Mouse (Mus musculus) neural tube, postnatal 0 days (tissue): ENCODE data around the gene Irf2bp2. TPM values are rescaled to one million over a fixed set of nuclear protein-coding genes. Genes with fewer than 3 reads are reported as not detected.

Experiments used
- polyA plus RNA-seq: library from polyadenylated mRNA; unstranded; fragments of >200 nt; fragmentation: Nextera tagmentation; extraction: Ambion mirVana; gene quantifications from 2 replicates; pipeline ENCODE4 v1.2.1, GENCODE M21; 2015

Gene Irf2bp2
- polyA plus RNA-seq = 10.9 and 11.0 TPM in 2 replicates

GRCm38 (mm10) chr8:126593889-126594480 is at the start of gene Irf2bp2:
Irf2bp2 (minus strand) TSS chr8:126593986.

Other genes with a start within 250 kb of the Irf2bp2 start
- gene Coa6, start 171.5 kb downstream of the Irf2bp2 start, polyA plus RNA-seq = 66.8 and 71.8 TPM in 2 replicates
- gene Tarbp1, start 118.9 kb downstream of the Irf2bp2 start, polyA plus RNA-seq = 1.3 and 1.4 TPM in 2 replicates